Mouse (Mus musculus): Measurements from ENCODE around the gene Rasd2.

- TF ChIP-seq CTCF (IDR thresholded peaks at IDR 0.05; ENCODE audit: borderline replicate concordance, control insufficient read depth, extremely low read depth, insufficient read depth, low read length, poor library complexity) (no peak), POLR2A (IDR thresholded peaks at IDR 0.05; ENCODE audit: control insufficient read depth, extremely low read depth, insufficient read depth, low read length, poor library complexity) (no peak)
Observed at GRCm38 (mm10) chr8:75203420-75203819, 10.3 kb upstream of the Rasd2 start.

Measured in thymus, adult 2 months (tissue).